Mouse (Mus musculus): ENCODE measurements at regions not wholly inside any gene's neighbourhood (a gene's known extent, or its start where the extent isn't known, plus 50 kb on each side); places are given as distances from the start of the nearest gene placed in this dataset.

DNA sequence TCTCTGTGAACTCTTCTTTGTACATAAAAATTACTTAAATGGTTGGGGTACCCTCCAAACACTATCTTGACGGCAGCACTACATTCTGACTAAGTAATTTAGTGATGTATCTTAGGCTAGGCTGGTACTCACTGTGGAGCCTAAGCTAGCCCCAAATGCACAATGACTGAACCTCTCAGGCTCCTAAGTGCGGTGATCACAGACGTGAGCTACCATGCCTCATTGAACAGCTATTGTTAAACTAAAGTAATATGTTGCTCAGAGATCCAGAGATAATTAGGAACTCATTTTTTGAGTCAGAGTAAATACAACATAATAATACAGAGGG is 122.7 kb upstream of the Itga4 start:
- TF ChIP-seq CTCF (IDR thresholded peaks at IDR 0.05; ENCODE audit: extremely low read depth, insufficient read depth, insufficient read length, insufficient replicate concordance) (no peak), POLR2A (IDR thresholded peaks at IDR 0.05; ENCODE audit: low read depth, low read length) (no peak)
